Mouse (Mus musculus) CH12.LX (cell line): ENCODE measurements around the gene Acp2. TPM values are rescaled to one million over a fixed set of nuclear protein-coding genes. Genes with fewer than 3 reads are reported as not detected.

ENCODE experiments used
- DNase-seq: peaks from one replicate; pipeline ENCODE4 v3.0.0-alpha.2; 2013; ENCODE audit errors: extremely low read depth
- H3K27ac ChIP-seq: 2 replicates; pipeline ENCODE4 v1.5.1; 2012; ENCODE audit warnings: low read depth, mild to moderate bottlenecking, control low read depth, moderate library complexity; ENCODE audit not compliant: insufficient read depth
- H3K27me3 ChIP-seq: replicated peaks from 2 replicates; pipeline ENCODE3; 2012; ENCODE audit warnings: inconsistent platforms
- H3K36me3 ChIP-seq, 2 experiments: replicated peaks in 1 of 2; 2 replicates each; pipeline versions ENCODE3 to v1.6.1; 2012; ENCODE audit warnings: inconsistent platforms in 1 of 2, low read length in 1 of 2, mild to moderate bottlenecking in 1 of 2, mixed read lengths in 1 of 2, moderate library complexity in 1 of 2; ENCODE audit not compliant: control insufficient read depth in 1 of 2, insufficient read depth in 1 of 2
- H3K4me1 ChIP-seq, 2 experiments: 2 replicates each; pipeline ENCODE4 v1.6.1; 2012; ENCODE audit warnings: inconsistent platforms in 1 of 2, moderate library complexity in 1 of 2; ENCODE audit not compliant: insufficient read depth in 2 of 2, control insufficient read depth in 1 of 2
- H3K4me2 ChIP-seq: 2 replicates; pipeline ENCODE4 v1.6.1; 2012; ENCODE audit warnings: low read depth, mild to moderate bottlenecking, control low read depth; ENCODE audit not compliant: poor library complexity, insufficient read depth, severe bottlenecking
- H3K4me3 ChIP-seq, 3 experiments: fragments of 150-350 bp in 1 of 3; sonication (generic) in 1 of 3; replicated peaks in 1 of 3; 2 replicates each; pipeline versions ENCODE3 to v1.5.1; 2011 to 2012; ENCODE audit warnings: low read depth in 2 of 3, low read length in 2 of 3, mild to moderate bottlenecking in 2 of 3, moderate library complexity in 2 of 3, control low read depth in 1 of 3, improper control_type of control experiment in 1 of 3, inconsistent platforms in 1 of 3, mixed read lengths in 1 of 3; ENCODE audit not compliant: poor library complexity in 1 of 3
- H3K79me2 ChIP-seq: replicated peaks from 2 replicates; pipeline ENCODE4 v1.6.1; 2012; ENCODE audit warnings: mild to moderate bottlenecking, moderate library complexity; ENCODE audit not compliant: control insufficient read depth, poor library complexity, insufficient read depth, severe bottlenecking; ENCODE audit errors: extremely low read depth
- H3K9ac ChIP-seq: 2 replicates; pipeline ENCODE4 v1.6.1; 2012; ENCODE audit warnings: low read depth, mild to moderate bottlenecking, control low read depth, moderate library complexity; ENCODE audit not compliant: insufficient read depth
- H3K9me3 ChIP-seq: replicated peaks from 2 replicates; pipeline ENCODE3; 2012; ENCODE audit warnings: low read length, inconsistent platforms, mixed read lengths
- BHLHE40 ChIP-seq: IDR thresholded peaks from 2 replicates; pipeline ENCODE4 v1.6.1; 2011; ENCODE audit warnings: mild to moderate bottlenecking, low read depth, low read length, improper control_type of control experiment
- CHD1 ChIP-seq: IDR thresholded peaks from 2 replicates; pipeline ENCODE4 v1.6.1; 2012; ENCODE audit warnings: low read depth, low read length, improper control_type of control experiment, inconsistent platforms
- CHD2 ChIP-seq: IDR thresholded peaks from 2 replicates; pipeline ENCODE4 v1.6.1; 2011; ENCODE audit warnings: low read length, improper control_type of control experiment
- CTCF ChIP-seq, 2 experiments: IDR thresholded peaks in 1 of 2; conservative IDR thresholded peaks in 1 of 2; 2 replicates each; pipeline ENCODE4 v1.5.1; 2011 to 2012; ENCODE audit warnings: low read depth in 2 of 2, low read length in 2 of 2, improper control_type of control experiment in 1 of 2, inconsistent platforms in 1 of 2, mild to moderate bottlenecking in 1 of 2, moderate library complexity in 1 of 2
- E2F4 ChIP-seq: IDR thresholded peaks from 2 replicates; pipeline ENCODE4 v1.6.1; 2011; ENCODE audit warnings: low read depth, low read length, improper control_type of control experiment; ENCODE audit not compliant: insufficient replicate concordance
- ELF1 ChIP-seq: IDR thresholded peaks from 2 replicates; pipeline ENCODE4 v1.6.1; 2014; ENCODE audit warnings: low read depth, mild to moderate bottlenecking, inconsistent platforms, low read length, improper control_type of control experiment
- ETS1 ChIP-seq: conservative IDR thresholded peaks from 2 replicates; pipeline ENCODE4 v1.6.1; 2012; ENCODE audit warnings: low read depth, mild to moderate bottlenecking, inconsistent platforms, low read length, improper control_type of control experiment, moderate library complexity
- HCFC1 ChIP-seq: IDR thresholded peaks from 2 replicates; pipeline ENCODE4 v1.6.1; 2012; ENCODE audit warnings: low read depth, mild to moderate bottlenecking, inconsistent platforms, low read length, improper control_type of control experiment
- IRF4 ChIP-seq: IDR thresholded peaks from 2 replicates; pipeline ENCODE4 v1.6.1; 2014; ENCODE audit warnings: low read depth, mild to moderate bottlenecking, inconsistent platforms, low read length, improper control_type of control experiment
- JUND ChIP-seq: conservative IDR thresholded peaks from 2 replicates; pipeline ENCODE4 v1.6.1; 2011; ENCODE audit warnings: low read depth, low read length, improper control_type of control experiment
- KAT2A ChIP-seq: IDR thresholded peaks from 2 replicates; pipeline ENCODE4 v1.6.1; 2012; ENCODE audit warnings: low read length, improper control_type of control experiment, inconsistent platforms; ENCODE audit not compliant: insufficient replicate concordance
- MAX ChIP-seq: IDR thresholded peaks from 2 replicates; pipeline ENCODE4 v1.6.1; 2011; ENCODE audit warnings: low read length, improper control_type of control experiment
- MAZ ChIP-seq: IDR thresholded peaks from 2 replicates; pipeline ENCODE4 v1.6.1; 2012; ENCODE audit warnings: low read depth, mild to moderate bottlenecking, inconsistent platforms, low read length, improper control_type of control experiment, moderate library complexity
- MEF2A ChIP-seq: IDR thresholded peaks from 2 replicates; pipeline ENCODE4 v1.6.1; 2014; ENCODE audit warnings: low read depth, mild to moderate bottlenecking, inconsistent platforms, low read length, improper control_type of control experiment, borderline replicate concordance
- MYC ChIP-seq: IDR thresholded peaks from 2 replicates; pipeline ENCODE4 v1.6.1; 2011; ENCODE audit warnings: low read depth, mild to moderate bottlenecking, improper control_type of control experiment, low read length
- NELFE ChIP-seq: IDR thresholded peaks from 2 replicates; pipeline ENCODE4 v1.6.1; 2011; ENCODE audit warnings: low read depth, low read length, improper control_type of control experiment
- NRF1 ChIP-seq: IDR thresholded peaks from 2 replicates; pipeline ENCODE4 v1.6.1; 2014; ENCODE audit warnings: low read depth, mild to moderate bottlenecking, inconsistent platforms, low read length, improper control_type of control experiment, moderate library complexity
- PAX5 ChIP-seq: IDR thresholded peaks from 2 replicates; pipeline ENCODE4 v1.6.1; 2012; ENCODE audit warnings: low read length, inconsistent platforms, mixed read lengths
- POLR2A ChIP-seq: IDR thresholded peaks from 2 replicates; pipeline ENCODE4 v1.6.1; 2011; ENCODE audit warnings: low read depth, mild to moderate bottlenecking, improper control_type of control experiment, low read length
- POLR2AphosphoS2 ChIP-seq: IDR thresholded peaks from 2 replicates; pipeline ENCODE4 v1.6.1; 2011; ENCODE audit warnings: low read depth, low read length, improper control_type of control experiment
- RAD21 ChIP-seq: IDR thresholded peaks from 2 replicates; pipeline ENCODE4 v1.6.1; 2011; ENCODE audit warnings: low read depth, mild to moderate bottlenecking, low read length, improper control_type of control experiment, moderate library complexity
- RCOR1 ChIP-seq: conservative IDR thresholded peaks from 2 replicates; pipeline ENCODE4 v1.6.1; 2012; ENCODE audit warnings: low read depth, mild to moderate bottlenecking, inconsistent platforms, low read length, improper control_type of control experiment
- SIN3A ChIP-seq: IDR thresholded peaks from 2 replicates; pipeline ENCODE4 v1.6.1; 2012; ENCODE audit warnings: low read length, improper control_type of control experiment, inconsistent platforms
- TBP ChIP-seq: conservative IDR thresholded peaks from 2 replicates; pipeline ENCODE4 v1.6.1; 2011; ENCODE audit warnings: low read depth, low read length, improper control_type of control experiment
- TCF12 ChIP-seq: IDR thresholded peaks from 2 replicates; pipeline ENCODE4 v1.6.1; 2014; ENCODE audit warnings: low read depth, mild to moderate bottlenecking, inconsistent platforms, low read length, improper control_type of control experiment
- USF1 ChIP-seq: IDR thresholded peaks from 2 replicates; pipeline ENCODE4 v1.6.1; 2014; ENCODE audit warnings: low read depth, mild to moderate bottlenecking, inconsistent platforms, low read length, improper control_type of control experiment
- ZKSCAN1 ChIP-seq: IDR thresholded peaks from 2 replicates; pipeline ENCODE4 v1.6.1; 2012; ENCODE audit warnings: low read depth, inconsistent platforms, low read length, improper control_type of control experiment, borderline replicate concordance
- ZMIZ1 ChIP-seq: IDR thresholded peaks from 2 replicates; pipeline ENCODE4 v1.6.1; 2012; ENCODE audit warnings: low read depth, mild to moderate bottlenecking, inconsistent platforms, low read length, improper control_type of control experiment
- ZNF384 ChIP-seq: IDR thresholded peaks from 2 replicates; pipeline ENCODE4 v1.6.1; 2012; ENCODE audit warnings: low read depth, low read length, improper control_type of control experiment, inconsistent platforms
- dilution Hi-C: fragments of 300-500 bp; cut with MboI; formaldehyde crosslinking; loops from 2 replicates; pipeline ENCODE4 v1.14.3; 2020; ENCODE audit warnings: low sequenced_read_pairs; ENCODE audit not compliant: extremely low pct_unique_long_range_greater_than_20kb, extremely low pct_ligation_motif_present
- in situ Hi-C: fragments of 300-500 bp; cut with MboI; formaldehyde crosslinking; loops from 3 replicates; pipeline ENCODE4 v1.14.3; 2019; ENCODE audit warnings: low sequenced_read_pairs, low pct_ligation_motif_present, low pct_unique_long_range_greater_than_20kb, mixed read lengths
- polyA plus RNA-seq: library from polyadenylated mRNA; unstranded; fragments of >175 nt; gene quantifications from 2 replicates; pipeline ENCODE4 v1.2.1, GENCODE M21; 2012; ENCODE audit warnings: low read depth; ENCODE audit not compliant: insufficient read length
- total RNA-seq, 2 experiments: library from RNA; depleted of rRNA; stranded (reverse); fragments of 300-350 nt in 1 of 2; fragments of >200 nt in 1 of 2; gene quantifications; 2 replicates each; pipeline ENCODE4 v1.2.3; 2012 to 2014

The Acp2 gene
- total and polyA plus RNA-seq, 3 experiments, result 2.4 to 4.2 (median 3.1) TPM

DNA sequence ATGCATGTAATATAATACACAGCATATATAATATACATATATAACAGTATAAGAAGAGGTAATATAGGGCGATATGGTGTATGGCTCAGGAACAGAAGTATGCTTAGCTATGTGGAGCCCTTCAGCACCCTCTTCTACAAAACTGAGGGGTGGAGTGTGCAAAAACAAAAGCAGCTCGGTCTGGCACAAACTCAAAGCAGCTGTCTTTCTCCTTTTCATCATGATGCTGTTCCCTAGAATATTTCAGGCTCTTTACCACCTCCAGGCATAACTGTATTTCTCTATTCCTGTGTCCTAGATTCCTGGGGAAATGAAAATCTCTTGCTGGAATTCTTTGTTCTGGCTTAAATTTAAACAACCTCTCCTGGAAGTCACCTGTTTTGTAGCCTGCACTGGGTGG is 27.1 kb downstream of the Acp2 start:
- Histone ChIP-seq H3K4me1 (no peaks in the 10 kb centered on the region), H3K79me2 (no peaks in the 10 kb centered on the region; the same call in 1 of the 2 replicates)
- no peak for DNase-seq
- TF ChIP-seq TCF12 (no peak), MAZ (no peak)
- TF ChIP-seq, all 38 proteins: peak for 0
- Histone ChIP-seq H3K27me3 (no peaks in the 10 kb centered on the region), H3K4me3 (no peak overlapping the region), H3K36me3 (peaks cover 15 to 40% of the 10 kb centered on the region in 2 experiments), H3K9me3 (no peaks in the 10 kb centered on the region), H3K27ac (no peak overlapping the region), H3K4me2 (no peak overlapping the region), H3K9ac (no peak overlapping the region)
- dilution Hi-C loops, result no loop called here
- in situ Hi-C loops, result no loop called here

GRCm38 (mm10) chr2:91236601-91237510 is 34.2 kb downstream of the Acp2 start, which contains the start of gene Ddb2:
Gene Ddb2, minus strand, starts transcription at chr2:91236982.
- no peaks in the 10 kb centered on the region for H3K9me3 ChIP-seq
- dilution Hi-C loops, result no loop called here
- no peaks in the 10 kb centered on the region for H3K27me3 ChIP-seq
- in situ Hi-C loops, result no loop called here
- peak within 1 kb of the TSS; percentile 74 to 94 (median 85) for H3K4me3 ChIP-seq
- H3K4me1 ChIP-seq, result peaks cover 0 to 7% of the 10 kb centered on the region in 2 experiments; a peak in 2 of 4 replicates
- H3K79me2 ChIP-seq, result no peaks in the 10 kb centered on the region; the same call in 1 of the 2 replicates
- peak; percentile 97 for DNase-seq
- H3K9ac ChIP-seq, result peak within 1 kb of the TSS; percentile 84
- peak within 1 kb of the TSS; percentile 89 for H3K27ac ChIP-seq
- H3K36me3 ChIP-seq, result peaks cover 15 to 24% of the 10 kb centered on the region in 2 experiments
- peak within 1 kb of the TSS; percentile 77 for H3K4me2 ChIP-seq
- 0 out of 2 replicates have a peak, but pooled peaks have one; percentile 57 for TF ChIP-seq KAT2A
- TF ChIP-seq PAX5, result no peak
- no peak for TF ChIP-seq JUND
- peak; percentile 41 for TF ChIP-seq MAX
- TF ChIP-seq ZKSCAN1, result no peak
- peak; percentile 53; the same call in 1 of the 2 replicates for TF ChIP-seq TCF12
- TF ChIP-seq RAD21, result no peak; the same call in 1 of the 2 replicates
- TF ChIP-seq ZNF384, result peak; percentile 40; the same call in 1 of the 2 replicates
- TF ChIP-seq TBP, result peak; percentile 61
- TF ChIP-seq E2F4, result peak; percentile 77; the same call in 1 of the 2 replicates
- TF ChIP-seq CHD2, result 0 out of 2 replicates have a peak, but pooled peaks have one; percentile 14
- TF ChIP-seq ZMIZ1, result peak; percentile 76
- no peak for TF ChIP-seq CTCF (conservative IDR thresholded peaks at IDR 0.05 in 1 of 2, IDR thresholded peaks at IDR 0.05 in 1 of 2; ENCODE audit: low read depth in 2 of 2, low read length in 2 of 2)
- TF ChIP-seq RCOR1, result no peak
- TF ChIP-seq MAZ, result peak; percentile 98
- 0 out of 2 replicates have a peak, but pooled peaks have one; percentile 14 for TF ChIP-seq NRF1
- TF ChIP-seq IRF4, result no peak
- TF ChIP-seq ELF1, result peak; percentile 80
- TF ChIP-seq BHLHE40, result peak; percentile 37; the same call in 1 of the 2 replicates
- TF ChIP-seq CHD1, result no peak
- TF ChIP-seq HCFC1, result peak; percentile 77
- peak; percentile 89 for TF ChIP-seq POLR2A
- TF ChIP-seq SIN3A, result peak; percentile 71
- TF ChIP-seq MYC, result peak; percentile 47; the same call in 1 of the 2 replicates
- peak; percentile 92 for TF ChIP-seq NELFE
- peak; percentile 28; the same call in 1 of the 2 replicates for TF ChIP-seq MEF2A
- peak; percentile 88; the same call in 1 of the 2 replicates for TF ChIP-seq POLR2AphosphoS2
- TF ChIP-seq ETS1, result 0 out of 2 replicates have a peak, but pooled peaks have one; percentile 27
- no peak for TF ChIP-seq USF1
